ENCODE assay signal across 9 mouse cellular contexts in genomic region chr4:139581427-139582051, GRCm38 (mm10). TPM values are rescaled to one million over a fixed set of nuclear protein-coding genes. Genes with fewer than 3 reads are reported as not detected.
DNase-seq lines count a peak whose midpoint lies in the region; ATAC-seq and TF ChIP-seq lines count a peak whose summit lies in the region.
"Had no signal": no experiment of that assay in that cellular context is flagged by ENCODE, and none has a peak within 500 bp of the region (broad histone marks: within the 10 kb centered on the region; RNA-seq: fewer than 3 reads in every experiment).

No protein-coding gene starts in this region.

- H3K27me3 ChIP-seq in liver, adult 2 months (ENCODE audit: control insufficient read depth, insufficient read depth, low read length) = no peaks in the 10 kb centered on the region
- no peaks in the 10 kb centered on the region for H3K27me3 ChIP-seq in forebrain, postnatal 0 days (ENCODE audit: insufficient read depth, low read length)
- no peaks in the 10 kb centered on the region for H3K27me3 ChIP-seq in kidney, embryonic 16.5 days (ENCODE audit: insufficient read depth, low read length)
- no peaks in the 10 kb centered on the region for H3K27me3 ChIP-seq in midbrain, embryonic 11.5 days (ENCODE audit: control insufficient read depth, insufficient read depth, low read length)

- no peak for ATAC-seq in forebrain, postnatal 0 days
- peak; percentile 40 for ATAC-seq in kidney, embryonic 16.5 days (ENCODE audit: low FRiP score, low TSS enrichment)
- ATAC-seq in midbrain, embryonic 11.5 days (ENCODE audit: low FRiP score) = peak; percentile 18; the same call in 1 of the 2 replicates
- ATAC-seq in megakaryocyte-erythroid progenitor cell, adult 5-6 weeks (replicated peaks; ENCODE audit: low FRiP score, low TSS enrichment, poor library complexity, severe bottlenecking) = no peak

- DNase-seq in liver, adult 2 months (ENCODE audit: extremely low read depth, low read depth, low spot score) = peak; percentile 88
- DNase-seq in liver = no peak
- DNase-seq in forebrain, postnatal 0 days = no peak
- no peak for DNase-seq in midbrain, embryonic 11.5 days (ENCODE audit: low spot score, missing footprints)
- no peak for DNase-seq in thymus, postnatal 4 days
- no peak for DNase-seq in left cerebral cortex, postnatal 36 days (ENCODE audit: low spot score in 2 of 2)

- H3K4me3 ChIP-seq in liver, adult 2 months (ENCODE audit: insufficient read depth, low read depth, low read length) = no peak overlapping the region
- no peak overlapping the region for H3K4me3 ChIP-seq in forebrain, postnatal 0 days (ENCODE audit: low read depth, low read length)
- peak overlapping the region; percentile 18 for H3K4me3 ChIP-seq in kidney, embryonic 16.5 days (ENCODE audit: low read length)
- H3K4me3 ChIP-seq in midbrain, embryonic 11.5 days (ENCODE audit: low read depth, low read length) = no peak overlapping the region

- H3K9ac ChIP-seq in liver, adult 2 months (ENCODE audit: low read depth, low read length) = peak overlapping the region; percentile 45
- H3K9ac ChIP-seq in forebrain, postnatal 0 days = peak overlapping the region; percentile 23; the same call in 1 of the 2 replicates
- H3K9ac ChIP-seq in kidney, embryonic 16.5 days (replicated peaks; ENCODE audit: low read length) = peak overlapping the region; percentile 56
- no peak overlapping the region; the same call in 1 of the 2 replicates for H3K9ac ChIP-seq in midbrain, embryonic 11.5 days (ENCODE audit: low read length)

- no peaks in the 10 kb centered on the region for H3K36me3 ChIP-seq in liver, adult 2 months (ENCODE audit: control insufficient read depth, insufficient read depth, low read length)
- no peaks in the 10 kb centered on the region for H3K36me3 ChIP-seq in forebrain, postnatal 0 days (ENCODE audit: insufficient read depth)
- no peaks in the 10 kb centered on the region for H3K36me3 ChIP-seq in kidney, embryonic 16.5 days (ENCODE audit: insufficient read depth, low read length)
- no peaks in the 10 kb centered on the region for H3K36me3 ChIP-seq in midbrain, embryonic 11.5 days (ENCODE audit: control insufficient read depth, insufficient read depth, low read length)

- H3K79me2 ChIP-seq in liver, adult 2 months (ENCODE audit: control insufficient read depth, insufficient read depth, low read length) = peaks cover 64% of the 10 kb centered on the region; the same call in 1 of the 2 replicates

- no peak for TF ChIP-seq CTCF in liver, adult 2 months (IDR thresholded peaks at IDR 0.05; ENCODE audit: low read depth, low read length)
- no peak for TF ChIP-seq CTCF in forebrain, postnatal 0 days (IDR thresholded peaks at IDR 0.05; ENCODE audit: low read depth)

- no peak for TF ChIP-seq POLR2A in liver, adult 2 months (IDR thresholded peaks at IDR 0.05; ENCODE audit: extremely low read depth, insufficient read depth, low read length)

- peak overlapping the region; percentile 70 for H3K27ac ChIP-seq in liver, adult 2 months (replicated peaks; ENCODE audit: insufficient read depth, low read depth, low read length)
- 0 out of 2 replicates have a peak overlapping the region, but pooled peaks have one; percentile 35 for H3K27ac ChIP-seq in forebrain, postnatal 0 days (ENCODE audit: low read depth, low read length)
- peak overlapping the region; percentile 94 for H3K27ac ChIP-seq in kidney, embryonic 16.5 days (ENCODE audit: low read length)
- no peak overlapping the region; the same call in 1 of the 2 replicates for H3K27ac ChIP-seq in midbrain, embryonic 11.5 days (ENCODE audit: low read depth, low read length)

- intact Hi-C loops in left cerebral cortex, postnatal 36 days (cut with DNase I) = no loop called here

- no peaks in the 10 kb centered on the region for H3K9me3 ChIP-seq in forebrain, postnatal 0 days (ENCODE audit: low read length)
- no peaks in the 10 kb centered on the region for H3K9me3 ChIP-seq in kidney, embryonic 16.5 days (ENCODE audit: low read length)
- H3K9me3 ChIP-seq in midbrain, embryonic 11.5 days (ENCODE audit: control insufficient read depth, low read length) = no peaks in the 10 kb centered on the region

- 9% methylated on average over 6 of the region's 6 CpGs for WGBS in liver, adult 2 months
- WGBS in forebrain, postnatal 0 days = 36% methylated on average over 6 of the region's 6 CpGs
- WGBS in kidney, embryonic 16.5 days = 4% methylated on average over 6 of the region's 6 CpGs
- WGBS in midbrain, embryonic 11.5 days = 55% methylated on average over 6 of the region's 6 CpGs

- peaks cover 80% of the 10 kb centered on the region for H3K4me1 ChIP-seq in liver, adult 2 months (ENCODE audit: control insufficient read depth, insufficient read depth, low read length)
- H3K4me1 ChIP-seq in forebrain, postnatal 0 days (ENCODE audit: insufficient read depth) = 0 out of 2 replicates have a peak, but pooled peaks cover 10% of the 10 kb centered on the region
- peaks cover 98% of the 10 kb centered on the region for H3K4me1 ChIP-seq in kidney, embryonic 16.5 days (ENCODE audit: insufficient read depth, low read length)
- peaks cover 19% of the 10 kb centered on the region for H3K4me1 ChIP-seq in midbrain, embryonic 11.5 days (ENCODE audit: control insufficient read depth, insufficient read depth, low read length)

- peak overlapping the region; percentile 33 for H3K4me2 ChIP-seq in forebrain, postnatal 0 days (ENCODE audit: low read depth)
- H3K4me2 ChIP-seq in kidney, embryonic 16.5 days (replicated peaks; ENCODE audit: low read depth, low read length) = peak overlapping the region; percentile 49
- H3K4me2 ChIP-seq in midbrain, embryonic 11.5 days = no peak overlapping the region

RNA-seq across cellular contexts. Expression of gene Gm21969, which starts 21.4 kb away (rescaled TPM):
- 0.09 and 0.27 TPM in 2 replicates for total RNA-seq in liver, adult 2 months (2014; rRNA removed)
- polyA plus RNA-seq in liver, adult 2 months (2012; rRNA removed) = 0.11 and 0.14 TPM in 2 replicates
- total RNA-seq in forebrain, postnatal 0 days (2014; rRNA removed) = 0.08 TPM in 1 of 2 replicates, not detected in the other
- polyA plus RNA-seq in forebrain, postnatal 0 days (2015; fragmentation: Nextera tagmentation; extraction: Ambion mirVana) = not detected in 2 replicates
- not detected in 2 replicates for polyA plus RNA-seq in kidney, embryonic 16.5 days (2015; fragmentation: Nextera tagmentation; extraction: Ambion mirVana)
- not detected in 2 replicates for polyA plus RNA-seq in midbrain, embryonic 11.5 days (2014; fragmentation: Nextera tagmentation; extraction: Ambion mirVana)
- not detected for total RNA-seq in left cerebral cortex, postnatal 36 days (2021)
- total RNA-seq in megakaryocyte-erythroid progenitor cell, adult 5-6 weeks (2014; fragmentation: Nextera tagmentation) = not detected in 2 replicates
- not detected in 2 replicates for total RNA-seq in megakaryocyte-erythroid progenitor cell, adult 5-6 weeks (2017)
- total RNA-seq: gastrocnemius, postnatal 36 days had no signal

RNA-seq across cellular contexts. Expression of gene Aldh4a1, which starts 41.1 kb away (rescaled TPM):
- 288 and 375 TPM in 2 replicates for total RNA-seq in liver, adult 2 months (2014; rRNA removed)
- 557 and 601 TPM in 2 replicates for polyA plus RNA-seq in liver, adult 2 months (2012; rRNA removed)
- total RNA-seq in forebrain, postnatal 0 days (2014; rRNA removed) = 27.7 and 29.1 TPM in 2 replicates
- 19.3 and 25.7 TPM in 2 replicates for polyA plus RNA-seq in forebrain, postnatal 0 days (2015; fragmentation: Nextera tagmentation; extraction: Ambion mirVana)
- 133 and 149 TPM in 2 replicates for polyA plus RNA-seq in kidney, embryonic 16.5 days (2015; fragmentation: Nextera tagmentation; extraction: Ambion mirVana)
- 9.9 and 11.2 TPM in 2 replicates for polyA plus RNA-seq in midbrain, embryonic 11.5 days (2014; fragmentation: Nextera tagmentation; extraction: Ambion mirVana)
- total RNA-seq in left cerebral cortex, postnatal 36 days (2021) = 10 to 100 TPM; 17.2 to 19.5 TPM
- 8.0 and 13.2 TPM in 2 replicates for total RNA-seq in megakaryocyte-erythroid progenitor cell, adult 5-6 weeks (2014; fragmentation: Nextera tagmentation)
- 9.9 and 13.3 TPM in 2 replicates for total RNA-seq in megakaryocyte-erythroid progenitor cell, adult 5-6 weeks (2017)

RNA-seq across cellular contexts. Expression of gene Iffo2, which starts 51.2 kb away (rescaled TPM):
- 4.3 and 5.4 TPM in 2 replicates for total RNA-seq in liver, adult 2 months (2014; rRNA removed)
- polyA plus RNA-seq in liver, adult 2 months (2012; rRNA removed) = 5.3 and 7.0 TPM in 2 replicates
- total RNA-seq in forebrain, postnatal 0 days (2014; rRNA removed) = 13.8 and 15.8 TPM in 2 replicates
- 3.5 and 5.3 TPM in 2 replicates for polyA plus RNA-seq in forebrain, postnatal 0 days (2015; fragmentation: Nextera tagmentation; extraction: Ambion mirVana)
- polyA plus RNA-seq in kidney, embryonic 16.5 days (2015; fragmentation: Nextera tagmentation; extraction: Ambion mirVana) = 3.2 and 3.7 TPM in 2 replicates
- polyA plus RNA-seq in midbrain, embryonic 11.5 days (2014; fragmentation: Nextera tagmentation; extraction: Ambion mirVana) = 1.8 and 3.3 TPM in 2 replicates
- 10 to 100 TPM; 15.7 to 18.8 TPM for total RNA-seq in left cerebral cortex, postnatal 36 days (2021)
- 0.35 and 0.37 TPM in 2 replicates for total RNA-seq in megakaryocyte-erythroid progenitor cell, adult 5-6 weeks (2014; fragmentation: Nextera tagmentation)
- total RNA-seq in megakaryocyte-erythroid progenitor cell, adult 5-6 weeks (2017) = 0.23 and 0.34 TPM in 2 replicates

Comparison
In these comparisons a context has a peak if more than half of its experiments do, and no peak if none do; other contexts are left out.
1. ATAC-seq: peak in kidney, embryonic 16.5 days (single experiment) and midbrain, embryonic 11.5 days (single experiment); none in forebrain, postnatal 0 days (single experiment) and megakaryocyte-erythroid progenitor cell, adult 5-6 weeks (single experiment).